Mouse (Mus musculus) frontal cortex, adult 2 months (tissue): ENCODE measurements at regions not wholly inside any gene's neighbourhood (a gene's known extent, or its start where the extent isn't known, plus 50 kb on each side); places are given as distances from the start of the nearest gene placed in this dataset.
A peak's percentile ranks its signal among the peaks of the same experiment; 100 is the strongest.

ENCODE experiments used
- DNase-seq, 2 experiments: peaks; one replicate each; pipeline ENCODE4 v3.0.0; 2022; ENCODE audit warnings: low spot score in 1 of 2; ENCODE audit errors: extremely low spot score in 1 of 2

DNA sequence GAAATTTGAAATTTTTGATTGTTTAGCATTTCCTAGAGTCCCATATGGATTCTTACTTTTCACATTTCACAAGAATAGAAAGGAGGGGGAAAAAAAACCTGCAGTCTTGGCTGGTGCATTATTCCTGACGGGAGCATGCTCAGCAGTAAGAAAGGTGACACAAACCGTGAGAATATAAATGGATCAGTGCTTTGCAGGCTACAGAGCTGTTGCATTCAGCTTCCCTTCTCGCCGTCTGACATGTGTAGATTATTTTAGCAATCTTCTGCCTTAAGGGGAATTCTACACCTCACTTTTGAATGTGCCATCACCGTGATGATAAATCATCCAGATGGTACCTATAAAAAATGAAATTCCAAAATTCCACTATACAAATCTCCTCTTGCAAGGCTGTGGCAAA is 55.3 kb downstream of the Crygf start:
- DNase-seq: peak; percentile 20 to 42

DNA sequence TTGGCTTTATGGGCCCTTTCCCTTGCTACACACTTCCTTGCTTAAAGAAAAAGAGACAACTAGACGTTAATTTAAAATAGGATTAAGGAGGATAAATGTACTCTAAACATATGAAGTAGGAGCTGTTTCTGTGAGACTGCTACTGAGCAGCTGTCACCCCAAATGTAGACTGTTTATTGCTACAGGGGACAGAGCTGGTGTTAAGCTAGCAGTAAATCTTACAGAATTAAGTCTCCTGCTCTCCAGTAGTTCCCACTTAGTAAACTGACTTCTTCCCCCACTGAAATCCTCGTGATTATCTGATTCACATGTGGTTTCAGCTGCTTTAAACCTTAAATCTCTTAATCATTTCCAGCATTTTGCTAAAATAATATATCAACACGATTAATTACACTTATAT is 74.1 kb downstream of the Crygf start:
- no peak for DNase-seq

DNA sequence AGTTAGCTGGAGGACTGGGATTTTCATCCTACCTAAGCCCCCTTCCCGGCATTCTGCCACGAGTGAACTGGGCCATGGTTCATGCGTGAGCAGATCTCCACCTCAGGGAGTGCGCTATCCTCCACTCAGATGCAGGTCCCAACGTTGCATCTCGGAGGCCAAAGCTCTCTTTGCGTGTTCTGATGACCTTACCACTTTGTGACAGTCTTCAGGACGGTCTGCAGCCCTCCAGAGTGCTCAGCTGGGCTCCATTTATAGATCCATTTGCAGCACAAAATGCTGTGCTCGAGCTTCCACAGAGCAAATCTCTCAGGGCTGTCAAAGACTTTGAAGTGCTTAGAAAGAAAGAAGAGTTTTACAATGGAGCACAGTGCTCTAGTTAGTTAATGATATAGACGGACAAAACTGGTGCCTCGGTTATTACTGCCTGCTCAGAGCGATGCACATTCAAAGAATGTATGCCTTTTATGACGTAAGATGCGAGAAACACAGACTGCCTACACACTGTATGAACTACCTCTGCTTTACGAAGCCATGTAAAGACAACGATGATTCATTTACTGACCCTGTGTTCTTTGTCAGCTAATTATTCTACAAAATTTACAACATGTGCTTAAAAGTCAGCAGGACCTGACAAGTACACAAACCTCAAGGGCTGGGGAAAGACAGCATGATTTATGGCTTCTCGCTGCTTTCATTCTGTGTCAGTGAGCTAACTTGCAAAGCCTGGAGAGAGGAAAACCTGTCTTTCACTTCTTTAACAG is 77.8 kb downstream of the Crygf start:
- no peak for DNase-seq
